Mouse (Mus musculus): ENCODE measurements around the gene Hspa12a.
"Not testable (repeated sequence)": the region's sequence is repeated elsewhere in the genome, so short reads cannot be mapped to it uniquely, and the experiment has no call there.

Hspa12a gene

GRCm38 (mm10) chr19:58910941-58911368, 32.5 kb downstream of the Hspa12a start:
- peak; percentile 16 for DNase-seq (ENCODE audit: low read depth)

GRCm38 (mm10) chr19:58908018-58908417, 35.4 kb downstream of the Hspa12a start:
- DNase-seq (ENCODE audit: low read depth), result no peak

DNA sequence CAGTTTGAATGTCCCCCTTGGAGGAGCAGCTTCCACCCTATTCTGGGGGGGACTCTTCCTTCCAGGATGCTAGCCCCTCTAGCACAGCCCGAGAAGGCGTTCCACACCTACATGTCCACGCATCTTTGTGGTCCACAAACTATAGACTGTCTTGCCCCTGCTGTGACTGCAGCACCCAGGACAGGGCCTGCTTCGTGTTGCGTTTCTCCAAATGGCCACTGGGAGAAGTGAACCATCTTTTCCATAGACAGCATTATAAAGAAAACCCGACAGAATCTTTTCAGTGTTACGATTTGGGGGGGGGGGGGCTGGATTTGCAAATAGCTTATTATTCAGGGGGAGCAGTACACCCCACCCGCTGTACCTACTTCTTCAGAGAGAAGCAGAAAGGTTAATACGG, 36.8 kb downstream of the Hspa12a start:
- no peak for DNase-seq (ENCODE audit: low read depth)

- peak; percentile 61 for DNase-seq (ENCODE audit: low read depth)
Observed at GRCm38 (mm10) chr19:58903899-58904327, 39.5 kb downstream of the Hspa12a start.

- no peak for DNase-seq (ENCODE audit: low read depth)
Observed at GRCm38 (mm10) chr19:58903079-58903898, 40.2 kb downstream of the Hspa12a start.

DNA sequence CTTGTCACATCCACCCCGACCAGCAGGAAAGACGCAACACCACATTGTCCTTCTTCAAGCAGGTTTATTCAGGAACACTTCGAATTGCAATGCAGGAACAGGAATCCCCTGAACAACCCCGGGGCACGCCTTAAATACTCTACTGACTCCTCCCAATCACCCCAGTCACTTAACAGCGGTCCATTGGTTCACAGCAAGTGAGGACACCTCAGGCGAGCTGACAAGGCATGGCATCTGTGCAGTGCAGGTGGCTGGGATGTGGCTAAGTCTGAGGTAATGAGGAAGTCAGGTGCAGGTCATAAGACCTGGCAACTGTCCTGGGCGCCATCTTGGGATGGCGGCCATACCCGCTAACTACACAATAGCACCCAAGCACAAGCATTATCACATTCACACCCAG, 43.0 kb downstream of the Hspa12a start:
- DNase-seq (ENCODE audit: low read depth), result not testable (repeated sequence)

- DNase-seq (ENCODE audit: low read depth), result no peak
Observed at GRCm38 (mm10) chr19:58896216-58896615, 47.2 kb downstream of the Hspa12a start.

GRCm38 (mm10) chr19:58889306-58890038, 54.0 kb downstream of the Hspa12a start:
- no peak for DNase-seq (ENCODE audit: low read depth)

DNA sequence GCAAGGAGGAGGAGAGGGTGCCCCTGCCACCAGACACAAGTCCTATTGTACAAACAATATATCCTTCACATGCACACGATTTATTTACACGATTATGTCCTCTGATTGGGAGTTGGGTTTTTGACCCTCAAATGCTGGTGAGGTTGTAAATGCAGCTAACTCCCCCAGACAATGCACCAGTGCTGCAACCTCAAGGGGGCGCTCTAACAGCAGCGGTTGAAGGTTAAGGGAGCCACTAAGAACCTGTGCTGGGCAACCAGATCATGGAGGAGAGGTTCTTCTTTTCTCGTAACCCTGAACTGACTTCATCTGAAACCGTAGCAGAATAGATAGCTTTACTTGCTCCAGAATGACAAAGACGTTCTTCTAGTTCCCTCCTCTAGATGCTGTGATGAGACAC, 57.0 kb downstream of the Hspa12a start:
- DNase-seq (ENCODE audit: low read depth), result no peak

DNA sequence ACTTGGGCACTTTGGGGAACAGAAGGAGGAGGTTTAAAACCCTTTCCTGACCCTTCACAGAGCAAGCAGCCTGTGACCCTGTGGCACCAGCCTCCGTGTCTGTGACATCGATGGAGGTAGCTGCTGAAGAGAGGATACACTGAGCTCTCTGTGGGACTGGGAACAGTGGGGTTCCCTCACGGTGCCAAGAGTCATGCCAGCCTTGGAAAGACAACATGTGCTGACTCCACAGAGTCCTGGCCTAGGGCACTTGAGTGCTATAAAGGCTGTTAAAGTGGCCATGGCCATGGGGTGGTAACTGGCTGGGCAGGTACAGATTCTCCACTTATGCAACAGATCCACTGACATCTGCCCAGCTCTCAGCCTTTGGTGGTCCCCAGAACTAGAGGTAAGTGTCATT, 60.0 kb downstream of the Hspa12a start:
- no peak for DNase-seq (ENCODE audit: low read depth)

GRCm38 (mm10) chr19:58882336-58882735, 61.1 kb downstream of the Hspa12a start:
- no peak for DNase-seq (ENCODE audit: low read depth)

- DNase-seq (ENCODE audit: low read depth), result no peak
Observed at GRCm38 (mm10) chr19:58879330-58879957, 64.0 kb downstream of the Hspa12a start.

DNA sequence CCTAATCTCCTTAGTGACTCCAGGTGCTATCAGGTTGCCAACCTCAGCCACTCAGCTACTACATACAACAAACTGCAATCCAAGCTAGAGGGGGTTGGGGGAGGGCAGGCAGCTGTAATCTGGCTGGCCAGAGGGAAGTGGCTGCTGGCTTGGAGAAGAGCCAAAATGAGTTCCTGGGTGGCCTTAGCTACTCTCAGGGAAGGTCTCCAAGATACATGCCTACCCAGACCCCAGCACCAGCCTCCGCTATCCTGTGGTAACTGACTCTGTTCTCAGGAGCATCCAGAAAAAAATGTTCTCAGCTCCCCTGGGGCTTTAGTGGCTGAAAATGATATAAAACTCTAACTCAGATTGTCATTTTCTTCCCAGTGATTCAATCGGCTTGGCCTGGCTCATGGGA, 64.9 kb downstream of the Hspa12a start:
- no peak for DNase-seq (ENCODE audit: low read depth)

GRCm38 (mm10) chr19:58873536-58873935, 69.9 kb downstream of the Hspa12a start:
- DNase-seq (ENCODE audit: low read depth), result no peak

DNA sequence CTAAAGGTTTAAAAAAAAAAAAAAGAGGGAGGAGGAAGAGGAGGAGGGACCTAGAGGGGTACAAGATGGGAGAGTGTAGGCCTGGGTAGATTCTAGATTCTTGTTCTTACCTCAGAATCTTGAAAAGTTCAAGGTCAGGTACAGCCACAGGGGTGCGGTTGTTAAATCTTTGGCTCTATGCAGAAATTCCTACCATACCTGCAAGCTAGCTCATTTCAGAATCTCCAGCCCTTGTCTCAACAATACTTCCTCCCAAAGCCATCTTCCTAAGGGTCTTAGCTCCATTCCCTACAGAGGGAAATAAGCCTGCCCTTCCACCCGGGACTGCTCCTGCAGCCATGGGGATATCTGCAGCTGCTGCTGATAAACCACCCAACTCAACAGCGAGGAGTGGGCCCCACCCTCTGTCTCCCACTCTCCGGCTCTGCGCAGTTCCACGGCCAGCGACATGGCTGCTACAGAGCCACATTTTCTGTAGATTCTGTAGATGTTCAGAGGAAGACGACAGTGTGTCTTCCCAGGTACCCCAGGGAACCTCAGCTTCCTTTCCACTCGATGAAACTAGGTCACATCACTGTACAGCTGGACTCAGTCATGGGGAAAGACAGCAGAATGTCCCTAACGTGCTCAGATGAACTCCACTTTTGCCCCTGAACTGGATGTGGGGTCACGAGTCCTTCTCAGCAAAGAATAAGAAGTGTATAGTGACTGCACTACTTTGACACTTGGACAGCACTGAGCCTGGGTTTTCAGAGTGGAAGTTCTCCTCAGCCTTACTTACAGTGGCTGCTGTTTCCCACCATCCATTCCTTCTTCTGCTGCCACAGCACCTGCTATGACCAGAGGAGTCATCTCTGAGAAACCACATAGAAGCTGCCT, 70.8 kb downstream of the Hspa12a start:
- DNase-seq (ENCODE audit: low read depth), result no peak

- DNase-seq (ENCODE audit: low read depth), result no peak
Observed at GRCm38 (mm10) chr19:58871878-58872277, 71.6 kb downstream of the Hspa12a start.

GRCm38 (mm10) chr19:58866651-58867050, 76.8 kb downstream of the Hspa12a start:
- DNase-seq (ENCODE audit: low read depth), result no peak

- no peak for DNase-seq (ENCODE audit: low read depth)
Observed at GRCm38 (mm10) chr19:58865224-58865623, 78.2 kb downstream of the Hspa12a start.

DNA sequence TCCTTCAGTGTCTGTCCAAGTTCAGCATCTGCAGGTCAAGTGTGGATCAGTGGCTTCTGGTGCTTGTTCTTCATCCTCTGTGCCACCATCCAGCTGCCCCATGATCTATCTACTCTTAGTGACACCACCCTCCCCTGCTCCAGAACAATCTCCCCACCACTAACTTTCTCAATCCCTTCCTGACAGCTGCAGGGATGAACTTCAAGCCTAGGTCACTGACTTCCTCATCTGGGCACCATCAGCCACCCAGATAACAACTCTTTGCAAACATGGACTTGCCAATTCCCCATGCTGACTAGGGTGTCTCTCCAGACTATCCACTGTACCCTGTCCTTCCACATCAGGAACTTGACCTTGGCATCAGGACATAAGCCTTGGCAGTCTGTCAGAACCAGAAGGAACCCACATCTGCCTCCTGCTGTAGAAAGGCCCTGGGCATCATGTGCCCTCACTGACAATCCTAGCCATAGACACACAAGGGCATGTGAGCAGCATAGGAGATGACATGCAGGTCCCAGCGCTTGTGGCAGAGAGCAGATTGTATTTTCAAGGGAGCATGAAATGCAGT, 79.4 kb downstream of the Hspa12a start:
- no peak for DNase-seq (ENCODE audit: low read depth)

GRCm38 (mm10) chr19:58861174-58861760, 82.2 kb downstream of the Hspa12a start:
- DNase-seq (ENCODE audit: low read depth), result no peak
